Mouse (Mus musculus) lung, postnatal 0 days (tissue): ENCODE data around the gene 1700001O22Rik. TPM values are rescaled to one million over a fixed set of nuclear protein-coding genes. Genes with fewer than 3 reads are reported as not detected.

Source experiments
- ATAC-seq: fragments of 200-750 bp; cut with Nextera tagmentation; 2 replicates; pipeline ENCODE4 v1.8.0; 2017; ENCODE audit warnings: moderate library complexity
- DNase-seq: peaks from one replicate; pipeline ENCODE4 v3.0.0-alpha.2; 2016; ENCODE audit warnings: low spot score
- H3K27ac ChIP-seq: fragments of 300-500 bp; sonication (generic); 2 replicates; pipeline ENCODE4 v1.5.1; 2014; ENCODE audit warnings: antibody characterized with exemption, mild to moderate bottlenecking, low read length, mixed read lengths
- H3K27me3 ChIP-seq: fragments of 300-500 bp; sonication (generic); replicated peaks from 2 replicates; pipeline ENCODE4 v1.6.1; 2014; ENCODE audit warnings: low read length, mixed read lengths; ENCODE audit not compliant: insufficient read depth
- H3K36me3 ChIP-seq: fragments of 300-500 bp; sonication (generic); 2 replicates; pipeline ENCODE4 v1.6.1; 2014; ENCODE audit warnings: low read length, mixed read lengths; ENCODE audit not compliant: insufficient read depth
- H3K4me1 ChIP-seq: fragments of 300-500 bp; sonication (generic); 2 replicates; pipeline ENCODE4 v1.6.1; 2014; ENCODE audit warnings: antibody characterized with exemption, low read depth, low read length, mixed read lengths; ENCODE audit not compliant: insufficient read depth
- H3K4me2 ChIP-seq: fragments of 300-500 bp; sonication (generic); replicated peaks from 2 replicates; pipeline ENCODE4 v1.6.1; 2014; ENCODE audit warnings: low read depth, mild to moderate bottlenecking, low read length, moderate library complexity, mixed read lengths
- H3K4me3 ChIP-seq: fragments of 300-500 bp; sonication (generic); 2 replicates; pipeline ENCODE4 v1.5.1; 2014; ENCODE audit warnings: low read depth, low read length
- H3K9ac ChIP-seq: fragments of 300-500 bp; sonication (generic); replicated peaks from 2 replicates; pipeline ENCODE4 v1.6.1; 2014; ENCODE audit warnings: low read depth, mild to moderate bottlenecking
- H3K9me3 ChIP-seq: fragments of 300-500 bp; sonication (generic); 2 replicates; pipeline ENCODE4 v1.6.1; 2016; ENCODE audit warnings: low read length, mixed read lengths
- CTCF ChIP-seq: IDR thresholded peaks from 2 replicates; pipeline ENCODE4 v1.5.1; 2016; ENCODE audit warnings: antibody characterized with exemption, mild to moderate bottlenecking
- EP300 ChIP-seq: IDR thresholded peaks from 2 replicates; pipeline ENCODE4 v1.6.1; 2016; ENCODE audit warnings: antibody characterized with exemption, mild to moderate bottlenecking, control low read depth
- WGBS: fragments of 180-500 bp; shearing (Covaris S2); extraction: QIAGEN DNeasy Blood & Tissue Kit; methylation state at CpG from one replicate; pipeline ENCODE4 v1.1.7; 2014; 5-methylcytosine and 5-hydroxymethylcytosine counted together
- polyA plus RNA-seq: library from polyadenylated mRNA; unstranded; fragments of >200 nt; fragmentation: Nextera tagmentation; extraction: Ambion mirVana; gene quantifications from 2 replicates; pipeline ENCODE4 v1.2.1, GENCODE M21; 2015

Gene 1700001O22Rik
- 0.47 and 0.94 TPM in 2 replicates for polyA plus RNA-seq

- Histone ChIP-seq H3K27me3 (no peaks in the 10 kb centered on the region), H3K4me2 (no peak within 1 kb of the TSS), H3K4me3 (no peak within 1 kb of the TSS), H3K9me3 (no peaks in the 10 kb centered on the region), H3K9ac (no peak within 1 kb of the TSS), H3K27ac (no peak within 1 kb of the TSS), H3K36me3 (no peaks in the 10 kb centered on the region), H3K4me1 (peaks cover 8% of the 10 kb centered on the region)
- DNase-seq: no peak
- TF ChIP-seq CTCF: no peak
- TF ChIP-seq EP300: no peak
- no peak for ATAC-seq
- WGBS: 68% methylated on average over 3 of the region's 3 CpGs
Observed at GRCm38 (mm10) chr2:30803604-30804003, at the start of gene 1700001O22Rik. 1700001O22Rik (minus strand) TSS chr2:30803661.

DNA sequence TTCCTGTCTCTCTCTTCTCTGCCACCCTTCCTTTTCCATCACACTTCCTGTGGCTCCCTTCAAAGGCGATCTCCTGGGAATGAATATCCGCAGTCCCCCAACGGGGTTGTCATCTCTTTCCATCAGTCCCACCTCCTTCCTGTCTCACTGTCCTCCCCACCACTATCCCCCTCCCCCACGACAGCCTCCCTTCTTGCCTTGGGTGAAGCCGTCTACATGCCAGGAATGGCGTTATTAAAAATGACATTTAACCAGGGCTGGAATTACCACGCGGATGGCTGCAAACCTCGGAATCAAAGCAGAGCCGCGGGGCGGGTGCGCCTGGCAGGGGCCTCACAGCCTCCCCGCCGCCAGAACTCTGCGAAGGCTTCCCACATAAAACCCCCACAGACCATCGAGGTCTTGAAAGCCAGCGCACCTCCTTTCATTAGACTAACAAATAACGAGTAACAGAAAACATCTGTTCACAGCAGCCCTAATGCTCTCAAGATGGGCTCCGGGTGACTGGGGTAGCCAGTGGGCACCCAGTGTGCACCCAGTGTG is 49.4 kb upstream of the 1700001O22Rik start:
- Histone ChIP-seq H3K4me1 (no peaks in the 10 kb centered on the region), H3K27ac (no peak overlapping the region), H3K4me2 (no peak overlapping the region), H3K9ac (no peak overlapping the region), H3K9me3 (no peaks in the 10 kb centered on the region), H3K27me3 (no peaks in the 10 kb centered on the region), H3K36me3 (no peaks in the 10 kb centered on the region), H3K4me3 (no peak overlapping the region)
- ATAC-seq (no peak), DNase-seq (peak; percentile 20)
- WGBS: 37% methylated on average over 20 of the region's 20 CpGs
- TF ChIP-seq CTCF: no peak
- no peak for TF ChIP-seq EP300

DNA sequence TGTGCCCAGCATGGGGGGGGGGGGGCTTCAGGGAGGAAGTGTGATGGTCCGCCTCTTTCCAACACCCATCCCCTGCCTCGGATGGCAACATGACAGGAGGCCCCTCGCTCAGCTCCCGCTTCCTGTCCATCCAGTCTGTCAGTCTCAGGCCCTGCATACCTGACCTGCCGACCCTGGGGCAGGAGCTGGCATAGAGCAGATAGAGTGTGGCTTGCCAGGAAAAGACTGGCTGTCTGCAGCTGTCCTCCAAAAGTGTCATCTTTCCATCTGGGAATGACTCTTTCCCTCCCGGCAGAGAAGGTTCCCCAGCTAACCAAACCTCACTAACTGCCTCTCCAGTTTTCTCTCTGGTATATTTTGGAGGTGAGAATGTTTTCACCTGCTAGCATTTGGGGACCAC is 47.1 kb upstream of the 1700001O22Rik start:
- Histone ChIP-seq H3K4me3 (no peak overlapping the region), H3K27me3 (peaks cover 7% of the 10 kb centered on the region; the same call in 1 of the 2 replicates), H3K4me2 (no peak overlapping the region), H3K9ac (no peak overlapping the region), H3K9me3 (no peaks in the 10 kb centered on the region), H3K4me1 (no peaks in the 10 kb centered on the region), H3K36me3 (no peaks in the 10 kb centered on the region), H3K27ac (no peak overlapping the region)
- TF ChIP-seq CTCF (no peak), EP300 (no peak)
- DNase-seq: peak; percentile 25
- WGBS: 6% methylated on average over 4 of the region's 6 CpGs
- peak; percentile 31 for ATAC-seq

GRCm38 (mm10) chr2:30848184-30848583 is 44.7 kb upstream of the 1700001O22Rik start:
- TF ChIP-seq CTCF: no peak
- Histone ChIP-seq H3K27ac (no peak overlapping the region), H3K4me2 (no peak overlapping the region), H3K4me1 (no peaks in the 10 kb centered on the region), H3K27me3 (peaks cover 9% of the 10 kb centered on the region; the same call in 1 of the 2 replicates), H3K9me3 (no peaks in the 10 kb centered on the region), H3K36me3 (no peaks in the 10 kb centered on the region), H3K4me3 (no peak overlapping the region), H3K9ac (no peak overlapping the region)
- ATAC-seq (no peak), DNase-seq (no peak)
- 53% methylated on average over 8 of the region's 8 CpGs for WGBS

DNA sequence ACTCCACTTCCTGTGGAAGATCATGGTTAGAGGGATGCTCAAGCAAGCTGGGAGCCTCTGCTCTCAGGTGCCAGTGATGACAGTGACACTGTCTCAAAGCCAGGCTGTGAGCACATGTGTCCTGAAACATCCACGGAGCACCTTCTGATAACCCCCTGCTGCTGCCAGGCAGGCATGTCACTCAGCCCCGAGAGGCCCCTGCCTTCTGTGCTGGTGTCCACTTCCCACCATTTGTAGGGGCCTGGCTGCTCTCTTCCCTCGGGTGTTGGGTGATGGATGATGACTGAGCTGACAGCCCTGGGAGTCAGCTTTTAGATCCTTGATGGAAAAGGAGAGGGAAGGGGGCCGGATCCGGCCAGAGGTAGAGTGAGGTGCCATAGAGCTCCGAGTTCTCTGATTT is 43.3 kb upstream of the 1700001O22Rik start:
- H3K9me3 ChIP-seq: no peaks in the 10 kb centered on the region
- no peak overlapping the region for H3K9ac ChIP-seq
- ATAC-seq (no peak), DNase-seq (no peak)
- H3K4me1 ChIP-seq: no peaks in the 10 kb centered on the region
- TF ChIP-seq EP300 (no peak), CTCF (no peak)
- no peak overlapping the region for H3K27ac ChIP-seq
- H3K27me3 ChIP-seq: peaks cover 15% of the 10 kb centered on the region; the same call in 1 of the 2 replicates
- H3K4me3 ChIP-seq: no peak overlapping the region
- 16% methylated on average over 6 of the region's 6 CpGs for WGBS
- H3K4me2 ChIP-seq: no peak overlapping the region
- no peaks in the 10 kb centered on the region for H3K36me3 ChIP-seq

- H3K9me3 ChIP-seq: no peaks in the 10 kb centered on the region
- peak overlapping the region; percentile 81; the same call in 1 of the 2 replicates for H3K4me2 ChIP-seq
- H3K4me1 ChIP-seq: no peaks in the 10 kb centered on the region
- WGBS: 50% methylated on average over 8 of the region's 8 CpGs
- H3K27me3 ChIP-seq: peaks cover 15% of the 10 kb centered on the region; the same call in 1 of the 2 replicates
- no peak overlapping the region for H3K9ac ChIP-seq
- ATAC-seq (no peak), DNase-seq (no peak)
- H3K36me3 ChIP-seq: no peaks in the 10 kb centered on the region
- TF ChIP-seq CTCF (no peak), EP300 (no peak)
- no peak overlapping the region for H3K4me3 ChIP-seq
- no peak overlapping the region for H3K27ac ChIP-seq
Observed at GRCm38 (mm10) chr2:30846236-30846635, 42.8 kb upstream of the 1700001O22Rik start.
